Mouse (Mus musculus) cortical plate, adult 2 months (tissue): ENCODE measurements at regions not wholly inside any gene's neighbourhood (a gene's known extent, or its start where the extent isn't known, plus 50 kb on each side); places are given as distances from the start of the nearest gene placed in this dataset.

Experiments
- CTCF ChIP-seq: fragments of 200-500 bp; IDR thresholded peaks from 2 replicates; pipeline ENCODE4 v1.5.1; 2011; ENCODE audit warnings: mild to moderate bottlenecking, control low read depth, low read length; ENCODE audit not compliant: insufficient read depth; ENCODE audit errors: extremely low read depth
- POLR2A ChIP-seq: fragments of 200-500 bp; IDR thresholded peaks from 2 replicates; pipeline ENCODE4 v1.6.1; 2011; ENCODE audit warnings: mild to moderate bottlenecking, low read length, control low read depth; ENCODE audit not compliant: insufficient read depth; ENCODE audit errors: extremely low read depth

GRCm38 (mm10) chr6:6434855-6435254 is 143.6 kb downstream of the Sem1 start:
- TF ChIP-seq CTCF (no peak), POLR2A (no peak)
